Mouse (Mus musculus): ENCODE measurements at regions not wholly inside any gene's neighbourhood (a gene's known extent, or its start where the extent isn't known, plus 50 kb on each side); places are given as distances from the start of the nearest gene placed in this dataset.

GRCm38 (mm10) chr17:50409271-50409670 is 99.9 kb upstream of the Plcl2 start:
- ATAC-seq (ENCODE audit: low FRiP score, low TSS enrichment) (no peak), DNase-seq (ENCODE audit: low spot score) (no peak)
- TF ChIP-seq EP300 (optimal IDR thresholded peaks at IDR 0.05) (no peak), CTCF (IDR thresholded peaks at IDR 0.05; ENCODE audit: low read depth) (no peak)
- 96% methylated on average over 3 of the region's 3 CpGs for WGBS
- H3K4me3 ChIP-seq (ENCODE audit: low read depth, low read length) = no peak overlapping the region
- no peaks in the 10 kb centered on the region for H3K36me3 ChIP-seq (ENCODE audit: control insufficient read depth, insufficient read depth, low read length)
- no peaks in the 10 kb centered on the region for H3K27me3 ChIP-seq (ENCODE audit: control insufficient read depth, insufficient read depth, low read length)
- H3K9ac ChIP-seq (ENCODE audit: low read length) = no peak overlapping the region
- H3K9me3 ChIP-seq (ENCODE audit: control insufficient read depth, low read length) = no peaks in the 10 kb centered on the region
- H3K4me2 ChIP-seq (replicated peaks; ENCODE audit: low read depth) = no peak overlapping the region
- H3K4me1 ChIP-seq (replicated peaks; ENCODE audit: control insufficient read depth, insufficient read depth) = no peaks in the 10 kb centered on the region
- no peak overlapping the region for H3K27ac ChIP-seq (replicated peaks)

- TF ChIP-seq EP300 (optimal IDR thresholded peaks at IDR 0.05) = no peak
- no peak for TF ChIP-seq CTCF (IDR thresholded peaks at IDR 0.05; ENCODE audit: low read depth)
- no peak for ATAC-seq (ENCODE audit: low FRiP score, low TSS enrichment)
Measured at GRCm38 (mm10) chr17:50409895-50410294, 99.3 kb upstream of the Plcl2 start.

DNA sequence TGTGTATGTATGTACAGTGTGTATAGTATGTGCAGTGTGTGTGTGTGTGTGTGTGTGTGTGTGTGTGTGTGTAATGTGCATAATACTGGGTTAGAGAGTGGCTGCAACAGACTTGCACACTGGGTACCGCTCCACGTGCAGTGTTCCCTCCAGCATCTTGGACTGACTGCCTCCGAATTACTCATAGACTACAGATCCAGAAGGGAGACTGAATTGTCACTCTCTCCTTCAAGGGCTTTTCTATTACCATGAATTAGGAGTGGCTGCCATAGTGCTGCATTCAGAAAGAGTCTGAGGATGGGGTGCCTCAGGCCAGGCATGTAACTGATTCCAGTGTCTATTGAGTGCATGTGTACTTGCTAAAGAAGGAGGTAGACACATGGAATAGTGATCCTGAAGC is 98.9 kb upstream of the Plcl2 start:
- TF ChIP-seq EP300 (optimal IDR thresholded peaks at IDR 0.05) (no peak), CTCF (IDR thresholded peaks at IDR 0.05; ENCODE audit: low read depth) (no peak)
- no peaks in the 10 kb centered on the region for H3K36me3 ChIP-seq (ENCODE audit: control insufficient read depth, insufficient read depth, low read length)
- no peak overlapping the region for H3K4me3 ChIP-seq (ENCODE audit: low read depth, low read length)
- no peak overlapping the region for H3K9ac ChIP-seq (ENCODE audit: low read length)
- DNase-seq (ENCODE audit: low spot score) (no peak), ATAC-seq (ENCODE audit: low FRiP score, low TSS enrichment) (no peak)
- H3K9me3 ChIP-seq (ENCODE audit: control insufficient read depth, low read length) = no peaks in the 10 kb centered on the region
- H3K27ac ChIP-seq (replicated peaks) = no peak overlapping the region
- no peak overlapping the region for H3K4me2 ChIP-seq (replicated peaks; ENCODE audit: low read depth)
- H3K27me3 ChIP-seq (ENCODE audit: control insufficient read depth, insufficient read depth, low read length) = no peaks in the 10 kb centered on the region
- WGBS = 86% methylated on average over 3 of the region's 3 CpGs
- no peaks in the 10 kb centered on the region for H3K4me1 ChIP-seq (replicated peaks; ENCODE audit: control insufficient read depth, insufficient read depth)

More at GRCm38 (mm10) chr17:50409895-50410294, 99.3 kb upstream of the Plcl2 start:
- Histone ChIP-seq H3K9me3 (ENCODE audit: control insufficient read depth, low read length) (no peaks in the 10 kb centered on the region), H3K4me2 (replicated peaks; ENCODE audit: low read depth) (no peak overlapping the region), H3K27me3 (ENCODE audit: control insufficient read depth, insufficient read depth, low read length) (no peaks in the 10 kb centered on the region), H3K4me1 (replicated peaks; ENCODE audit: control insufficient read depth, insufficient read depth) (no peaks in the 10 kb centered on the region), H3K4me3 (ENCODE audit: low read depth, low read length) (no peak overlapping the region), H3K9ac (ENCODE audit: low read length) (no peak overlapping the region), H3K27ac (replicated peaks) (no peak overlapping the region), H3K36me3 (ENCODE audit: control insufficient read depth, insufficient read depth, low read length) (no peaks in the 10 kb centered on the region)
- WGBS = 81% methylated on average over 8 of the region's 8 CpGs
- no peak for DNase-seq (ENCODE audit: low spot score)

DNA sequence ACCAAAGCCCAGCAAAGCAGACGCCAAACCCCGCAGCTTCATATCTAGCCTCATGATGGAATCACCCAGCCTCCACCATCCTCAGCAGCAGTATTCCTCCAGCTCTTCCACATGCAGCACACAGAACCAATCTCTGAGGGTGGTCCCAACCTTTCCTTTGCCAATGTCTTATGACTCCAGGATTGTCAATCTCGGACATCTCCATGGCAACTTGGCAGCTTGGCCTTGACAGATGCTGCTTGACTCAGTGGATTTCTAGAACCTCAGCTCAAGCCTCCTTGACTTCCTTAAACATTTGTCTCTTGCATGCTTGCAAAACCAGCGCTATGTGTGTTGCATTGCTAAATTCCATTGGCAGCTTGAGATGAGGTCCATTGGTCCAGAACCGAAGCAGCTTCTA is 96.8 kb upstream of the Plcl2 start:
- Histone ChIP-seq H3K4me2 (replicated peaks; ENCODE audit: low read depth) (no peak overlapping the region), H3K9ac (ENCODE audit: low read length) (no peak overlapping the region), H3K27me3 (ENCODE audit: control insufficient read depth, insufficient read depth, low read length) (no peaks in the 10 kb centered on the region), H3K36me3 (ENCODE audit: control insufficient read depth, insufficient read depth, low read length) (no peaks in the 10 kb centered on the region), H3K4me3 (ENCODE audit: low read depth, low read length) (no peak overlapping the region), H3K4me1 (replicated peaks; ENCODE audit: control insufficient read depth, insufficient read depth) (no peaks in the 10 kb centered on the region), H3K9me3 (ENCODE audit: control insufficient read depth, low read length) (no peaks in the 10 kb centered on the region), H3K27ac (replicated peaks) (no peak overlapping the region)
- 90% methylated on average over 5 of the region's 5 CpGs for WGBS
- DNase-seq (ENCODE audit: low spot score) (no peak), ATAC-seq (ENCODE audit: low FRiP score, low TSS enrichment) (no peak)
- TF ChIP-seq EP300 (optimal IDR thresholded peaks at IDR 0.05) (no peak), CTCF (IDR thresholded peaks at IDR 0.05; ENCODE audit: low read depth) (no peak)

- Histone ChIP-seq H3K9me3 (ENCODE audit: control insufficient read depth, low read length) (no peaks in the 10 kb centered on the region), H3K36me3 (ENCODE audit: control insufficient read depth, insufficient read depth, low read length) (no peaks in the 10 kb centered on the region), H3K4me3 (ENCODE audit: low read depth, low read length) (no peak overlapping the region), H3K27me3 (ENCODE audit: control insufficient read depth, insufficient read depth, low read length) (no peaks in the 10 kb centered on the region), H3K9ac (ENCODE audit: low read length) (no peak overlapping the region), H3K4me2 (replicated peaks; ENCODE audit: low read depth) (no peak overlapping the region), H3K27ac (replicated peaks) (no peak overlapping the region), H3K4me1 (replicated peaks; ENCODE audit: control insufficient read depth, insufficient read depth) (no peaks in the 10 kb centered on the region)
- ATAC-seq (ENCODE audit: low FRiP score, low TSS enrichment) = no peak
- 89% methylated on average over 5 of the region's 5 CpGs for WGBS
- TF ChIP-seq CTCF (IDR thresholded peaks at IDR 0.05; ENCODE audit: low read depth) (no peak), EP300 (optimal IDR thresholded peaks at IDR 0.05) (no peak)
- DNase-seq (ENCODE audit: low spot score) = no peak
Measured at GRCm38 (mm10) chr17:50413916-50414315, 95.3 kb upstream of the Plcl2 start.

DNA sequence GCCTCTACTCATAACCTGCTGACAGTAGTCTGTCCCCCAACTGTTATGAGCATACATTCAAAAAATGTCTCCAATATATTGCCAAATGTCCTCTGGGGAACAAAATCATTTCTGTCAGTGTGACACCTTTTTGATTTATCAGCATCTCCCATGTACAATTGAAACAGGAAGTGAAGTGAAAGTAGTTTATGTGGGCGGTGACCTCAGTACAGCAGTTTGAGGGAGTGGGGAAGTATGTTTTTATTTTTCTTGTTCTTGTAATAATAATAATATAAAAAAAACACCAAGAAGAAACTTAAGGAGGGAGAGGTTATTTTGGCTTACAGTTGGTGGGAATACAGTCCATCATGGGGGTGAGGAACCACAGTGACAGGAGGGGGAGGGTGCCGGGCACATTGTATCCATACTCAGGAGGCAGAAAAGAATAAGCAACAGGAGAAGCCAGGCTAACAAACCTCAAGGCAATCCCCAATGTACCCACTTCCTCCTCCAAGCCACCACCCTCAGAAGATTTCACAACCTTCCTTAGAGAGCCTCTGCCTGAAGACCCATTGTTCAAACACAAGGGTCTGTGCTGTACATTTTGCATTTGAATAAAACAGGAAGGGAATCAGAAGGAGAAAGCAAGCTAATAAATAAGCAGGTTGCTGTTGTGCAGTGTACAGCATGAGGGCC is 93.7 kb upstream of the Plcl2 start:
- H3K4me1 ChIP-seq (replicated peaks; ENCODE audit: control insufficient read depth, insufficient read depth) = no peaks in the 10 kb centered on the region
- no peaks in the 10 kb centered on the region for H3K9me3 ChIP-seq (ENCODE audit: control insufficient read depth, low read length)
- ATAC-seq (ENCODE audit: low FRiP score, low TSS enrichment) (no peak), DNase-seq (ENCODE audit: low spot score) (no peak)
- no peak overlapping the region for H3K4me3 ChIP-seq (ENCODE audit: low read depth, low read length)
- H3K27ac ChIP-seq (replicated peaks) = no peak overlapping the region
- no peaks in the 10 kb centered on the region for H3K36me3 ChIP-seq (ENCODE audit: control insufficient read depth, insufficient read depth, low read length)
- no peak overlapping the region for H3K4me2 ChIP-seq (replicated peaks; ENCODE audit: low read depth)
- no peak overlapping the region for H3K9ac ChIP-seq (ENCODE audit: low read length)
- 98% methylated on average over 2 of the region's 2 CpGs for WGBS
- TF ChIP-seq EP300 (optimal IDR thresholded peaks at IDR 0.05) (no peak), CTCF (IDR thresholded peaks at IDR 0.05; ENCODE audit: low read depth) (no peak)
- H3K27me3 ChIP-seq (ENCODE audit: control insufficient read depth, insufficient read depth, low read length) = no peaks in the 10 kb centered on the region
